Mouse (Mus musculus) monocyte, adult 2 months (primary cell): Measurements from ENCODE around the gene Pop5.

ENCODE experiments used
- DNase-seq, 2 experiments: peaks; one replicate each; pipeline ENCODE4 v3.0.0; 2022; ENCODE audit warnings: low spot score in 2 of 2, low read depth in 1 of 2

Gene Pop5

DNA sequence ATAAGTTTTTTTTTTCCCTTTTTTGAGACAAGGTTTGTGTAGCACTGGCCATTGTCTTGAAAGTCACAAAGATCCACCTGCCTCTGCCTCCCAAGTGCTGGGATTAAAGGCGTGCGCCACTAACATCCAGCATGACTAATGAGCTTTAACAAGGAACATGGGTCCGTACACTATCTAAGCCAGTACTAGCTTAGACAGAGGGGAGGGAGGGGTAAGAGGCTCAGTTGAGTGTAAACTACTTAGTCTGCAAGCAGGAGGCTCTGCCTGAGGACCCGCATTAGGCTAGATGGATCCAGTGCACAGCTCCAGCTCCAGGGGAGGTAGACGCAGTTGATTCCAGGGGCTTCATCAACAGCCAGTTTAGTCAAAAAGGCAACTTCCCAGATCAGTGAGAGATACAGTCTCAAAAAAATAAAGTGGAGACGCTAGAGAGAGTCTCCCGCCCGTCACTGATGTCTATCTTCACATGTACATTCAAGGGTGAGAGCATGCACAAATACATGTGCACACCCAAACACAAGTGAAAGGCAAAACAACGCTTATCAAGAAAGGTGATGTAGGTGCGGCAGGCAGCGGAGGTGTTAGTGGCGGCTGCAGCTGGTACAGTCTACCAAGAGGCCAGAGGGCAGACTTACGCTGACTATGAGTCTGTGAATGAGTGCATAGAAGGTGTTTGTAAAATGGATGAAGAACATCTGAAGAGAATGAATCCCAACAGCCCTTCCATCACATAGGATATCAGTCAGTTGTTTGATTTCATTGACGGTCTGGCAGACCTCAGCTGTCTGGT lies 27.1 kb downstream of the Pop5 start:
- DNase-seq, result no peak

GRCm38 (mm10) chr5:115266340-115266739 lies 30.7 kb downstream of the Pop5 start:
- DNase-seq, result no peak

DNA sequence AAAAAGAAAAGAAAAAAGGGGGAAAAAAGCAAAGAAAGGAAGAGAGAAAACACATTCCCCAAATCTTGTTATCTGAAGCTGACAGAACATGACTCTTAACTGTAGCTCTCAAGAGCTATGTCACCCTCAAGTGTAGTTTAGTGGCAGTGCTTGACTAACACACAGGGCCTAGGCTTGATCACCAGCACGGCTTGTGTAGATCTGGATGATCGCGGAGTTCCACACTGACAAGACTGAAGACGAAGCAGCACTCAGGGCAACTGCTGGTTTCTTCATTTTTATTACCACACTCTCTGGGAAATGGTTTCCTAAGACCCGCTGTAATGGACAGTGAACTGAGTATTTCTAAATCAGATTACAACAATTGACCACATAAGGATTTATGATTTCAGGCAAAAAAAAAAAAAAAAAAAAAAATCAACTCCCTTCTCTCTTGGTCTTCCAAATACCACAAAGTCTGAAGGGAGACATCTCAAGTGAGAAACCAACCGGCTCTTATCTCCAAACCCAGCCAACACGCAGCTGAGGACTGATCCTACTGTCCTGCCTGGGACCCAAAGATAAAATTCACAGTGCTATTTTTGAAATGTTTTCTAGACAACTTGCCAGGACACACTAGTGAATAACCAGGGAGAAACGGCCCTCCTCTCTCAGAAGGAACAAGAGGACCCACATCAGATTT lies 31.3 kb downstream of the Pop5 start:
- no peak for DNase-seq

DNA sequence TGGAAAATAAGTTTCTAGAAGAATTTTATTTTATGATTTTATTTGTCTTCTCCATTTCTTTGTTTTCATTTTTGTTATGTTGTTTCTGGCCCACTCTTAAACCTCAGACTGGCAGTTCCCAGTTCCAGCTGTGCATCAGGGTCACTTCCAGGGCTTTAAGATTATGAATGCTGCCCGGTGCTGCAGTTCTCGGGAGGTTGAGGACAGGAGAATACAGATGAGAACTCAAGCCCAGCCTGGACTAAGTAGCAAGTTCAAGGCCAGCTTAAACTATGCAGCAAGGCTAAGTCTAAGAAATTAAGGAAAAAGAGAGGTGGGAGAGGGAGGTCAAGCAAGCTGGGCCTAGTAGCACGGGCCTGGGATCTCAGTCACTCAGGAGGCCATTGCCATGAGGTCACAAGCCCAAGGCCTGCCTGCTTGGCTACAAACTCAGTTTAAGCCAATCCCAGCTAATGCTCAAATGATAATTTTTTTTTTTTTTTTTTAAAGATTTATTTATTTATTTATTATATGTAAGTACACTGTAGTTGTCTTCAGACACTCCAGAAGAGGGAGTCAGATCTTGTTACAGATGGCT lies 31.9 kb downstream of the Pop5 start:
- no peak for DNase-seq

DNA sequence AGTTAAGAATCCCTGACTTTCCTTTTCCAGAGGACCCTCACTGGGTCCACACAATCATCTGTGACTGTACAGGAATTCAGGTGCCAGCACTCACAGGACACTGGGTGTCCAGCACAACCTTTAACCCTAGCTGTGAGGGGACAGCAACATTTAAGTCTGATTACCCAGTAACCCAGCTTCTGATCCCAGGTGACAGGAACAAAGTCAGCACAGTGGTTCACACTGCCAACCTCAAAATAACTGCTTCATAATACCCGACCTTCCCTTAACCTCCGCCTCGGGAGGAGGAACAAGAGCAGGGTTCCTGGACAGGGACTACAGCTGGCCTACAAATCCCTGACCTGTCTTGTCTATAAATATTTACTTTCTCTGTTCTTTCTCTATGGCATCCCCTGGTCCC lies 32.6 kb downstream of the Pop5 start:
- DNase-seq, result no peak

DNA sequence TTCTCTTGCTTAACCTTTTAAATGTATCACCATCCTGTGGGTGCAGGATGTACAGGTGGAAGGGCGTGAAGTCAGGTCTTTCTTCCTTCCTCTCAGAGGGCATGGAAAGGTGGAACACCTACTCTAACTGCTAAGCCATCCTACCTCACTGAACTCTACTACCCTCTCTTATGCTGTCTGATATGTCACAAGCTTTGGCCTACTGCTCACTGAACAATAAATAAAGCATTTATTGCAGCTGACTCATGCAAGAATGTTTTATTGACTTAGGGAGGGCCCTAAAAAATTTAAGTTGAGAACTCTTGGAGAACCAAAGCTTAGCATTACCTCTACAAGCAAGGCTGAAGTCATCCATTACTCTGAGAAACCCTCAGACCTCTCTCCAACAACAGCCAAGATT lies 34.3 kb downstream of the Pop5 start:
- no peak for DNase-seq

DNA sequence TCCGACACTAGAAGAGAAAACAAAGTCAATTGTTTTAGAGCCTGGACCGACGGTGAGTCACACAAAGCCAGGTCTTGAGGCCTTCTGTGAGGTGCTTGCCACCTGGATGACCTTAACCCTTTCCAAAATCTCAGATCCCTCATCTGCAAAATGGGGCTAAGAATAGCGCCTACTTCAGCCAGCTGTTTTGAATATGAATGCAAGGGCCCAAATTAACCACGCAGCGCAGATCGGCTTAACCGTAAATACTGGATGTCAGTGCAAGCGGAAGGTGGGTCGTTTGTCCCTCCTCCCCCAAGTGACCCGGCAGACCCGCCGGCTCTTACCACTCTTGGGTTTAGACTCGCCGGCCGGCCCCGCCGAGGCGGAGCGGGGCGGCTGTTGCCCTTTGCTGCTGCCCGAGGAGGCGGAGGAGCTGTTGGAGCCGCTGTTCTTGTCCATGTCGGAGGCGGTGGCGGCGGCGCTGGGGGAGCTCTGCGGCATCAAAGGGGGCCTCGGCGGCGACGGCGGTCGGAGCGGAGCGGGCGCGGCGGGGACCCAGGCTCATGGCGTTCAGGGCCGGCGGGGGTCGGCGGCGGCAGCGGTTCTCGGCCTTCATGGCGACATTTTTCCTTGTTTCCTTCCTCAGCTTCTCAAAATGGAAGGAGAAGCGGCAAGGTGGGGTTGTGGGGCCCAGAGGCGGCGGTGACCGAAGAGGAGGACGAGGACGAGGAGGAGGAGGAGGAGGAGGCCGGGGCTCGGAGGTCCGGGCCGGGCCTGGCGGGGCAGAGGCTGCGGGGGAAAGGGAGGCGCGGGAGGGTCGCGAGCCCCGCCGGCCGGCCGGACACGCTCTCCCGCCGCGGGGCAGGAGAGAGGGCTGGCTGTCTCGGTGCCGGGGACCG lies 36.5 kb downstream of the Pop5 start:
- no peak for DNase-seq

- DNase-seq, result peak; percentile 94 to 98
These were observed 37.3 kb downstream of the Pop5 start, which contains the start of gene Rnf10 for GRCm38 (mm10) chr5:115272812-115273548. TSS of gene Rnf10 (minus strand) at chr5:115272898.

DNA sequence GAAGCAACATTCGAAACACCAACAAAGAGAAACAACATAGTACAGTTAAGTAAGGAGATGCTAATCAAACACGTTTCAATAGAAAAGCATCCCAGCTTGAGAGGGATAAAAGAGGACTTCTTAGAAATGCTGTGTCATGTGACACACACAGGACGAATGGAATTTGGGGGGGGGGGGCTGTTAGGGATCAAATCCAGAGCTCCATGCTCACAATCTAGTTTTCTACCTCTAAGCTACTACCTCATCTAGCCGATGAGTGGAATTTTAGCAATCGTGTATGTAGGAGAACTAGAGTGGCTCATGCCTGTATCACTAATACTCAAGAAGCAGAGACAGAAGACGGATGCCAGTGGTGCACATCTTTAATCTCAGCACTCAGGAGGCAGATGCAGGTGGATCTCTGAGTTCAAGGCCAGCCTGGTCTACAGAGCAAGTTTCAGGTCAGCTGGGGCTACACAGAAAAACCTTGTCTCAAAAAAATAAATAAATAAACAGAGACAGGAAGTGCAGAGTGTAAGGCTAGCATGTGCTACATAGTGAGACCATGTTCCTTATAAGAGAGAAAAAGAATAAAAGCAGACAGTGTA lies 38.0 kb downstream of the Pop5 start:
- DNase-seq, result no peak

- DNase-seq, result no peak
These were observed 38.7 kb downstream of the Pop5 start for GRCm38 (mm10) chr5:115274353-115274752.

- no peak for DNase-seq
These were observed 39.1 kb downstream of the Pop5 start for GRCm38 (mm10) chr5:115274771-115275170.

- DNase-seq, result peak in 1 of 2 experiments; percentile 18
These were observed 40.4 kb downstream of the Pop5 start for GRCm38 (mm10) chr5:115275998-115276397.

GRCm38 (mm10) chr5:115278053-115278452 lies 42.4 kb downstream of the Pop5 start:
- no peak for DNase-seq

- no peak for DNase-seq
These were observed 43.1 kb downstream of the Pop5 start for GRCm38 (mm10) chr5:115278785-115279184.

GRCm38 (mm10) chr5:115279226-115280049 lies 43.8 kb downstream of the Pop5 start, which contains the start of gene Coq5:
TSS of gene Coq5 (plus strand) at chr5:115279666.
- peak in 1 of 2 experiments; percentile 69 for DNase-seq

GRCm38 (mm10) chr5:115280050-115280687 lies 44.5 kb downstream of the Pop5 start:
- DNase-seq, result no peak

DNA sequence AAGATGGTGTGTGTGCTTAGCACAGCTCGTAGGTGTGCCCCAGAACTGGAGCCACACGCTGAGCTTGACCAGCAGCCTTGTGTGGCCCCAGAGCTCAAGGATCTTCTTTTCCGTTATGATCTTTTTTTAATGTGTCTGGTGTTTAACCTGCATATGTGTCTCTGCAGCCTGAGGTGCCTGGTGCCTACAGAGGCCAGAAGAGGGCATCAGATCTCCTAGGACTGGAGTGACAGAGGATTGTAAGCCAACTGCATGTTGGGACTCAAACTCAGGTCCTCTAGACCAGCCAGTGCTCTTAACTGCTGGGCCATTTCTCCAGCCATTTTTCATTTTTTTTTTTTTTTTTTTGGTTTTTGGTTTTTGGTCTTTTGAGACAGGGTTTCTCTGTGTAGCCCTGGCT lies 49.1 kb downstream of the Pop5 start:
- no peak for DNase-seq

- DNase-seq, result no peak
These were observed 58.5 kb downstream of the Pop5 start for GRCm38 (mm10) chr5:115294173-115294572.
